Mouse (Mus musculus) left cerebral cortex, postnatal 10 days (tissue): ENCODE measurements around the gene Dazap1. TPM values are rescaled to one million over a fixed set of nuclear protein-coding genes. Genes with fewer than 3 reads are reported as not detected.

ENCODE experiments used
- DNase-seq, 2 experiments: peaks; one replicate each; pipeline ENCODE4 v3.0.0; 2021 to 2022; ENCODE audit warnings: low spot score in 2 of 2, mixed read lengths in 1 of 2; ENCODE audit errors: extremely low spot score in 1 of 2
- intact Hi-C: fragments of 180-260 bp; cut with DNase I; formaldehyde crosslinking; loops from one replicate; pipeline ENCODE4 v1.15.1; 2025
- microRNA-seq: library from miRNA; unstranded; fragments of <30 nt; microRNA quantifications from one replicate; pipeline ENCODE4 v1.2.0, GENCODE M21; 2022
- total RNA-seq, 2 experiments: library from RNA; stranded (reverse); gene quantifications; 2 replicates each; pipeline ENCODE4 v1.2.3; 2021

Gene Dazap1
- total RNA-seq, 2 experiments from 2014 or later: 95.2 to 98.6 TPM

DNA sequence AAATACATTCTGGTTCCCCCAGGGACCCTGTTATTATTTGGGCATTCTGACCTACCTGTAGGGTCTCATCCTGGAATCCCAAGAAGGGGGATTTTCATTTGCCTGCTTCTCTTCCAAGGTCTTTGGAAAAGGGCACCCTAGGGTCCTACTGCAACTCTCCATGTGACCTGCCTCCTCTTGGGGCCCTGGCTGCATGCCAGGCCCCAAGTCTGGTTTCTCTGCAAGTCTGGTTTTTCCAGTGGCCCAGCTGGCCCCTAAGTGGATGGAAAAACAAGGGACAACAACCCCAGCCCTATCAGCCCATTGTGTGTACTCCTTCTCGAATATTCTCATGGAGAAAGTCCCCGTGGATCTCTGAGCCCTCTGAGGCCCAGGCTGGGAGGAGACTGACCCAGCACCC, 69.6 kb downstream of the Dazap1 start:
- DNase-seq: no peak
- intact Hi-C loops: no loop called here

DNA sequence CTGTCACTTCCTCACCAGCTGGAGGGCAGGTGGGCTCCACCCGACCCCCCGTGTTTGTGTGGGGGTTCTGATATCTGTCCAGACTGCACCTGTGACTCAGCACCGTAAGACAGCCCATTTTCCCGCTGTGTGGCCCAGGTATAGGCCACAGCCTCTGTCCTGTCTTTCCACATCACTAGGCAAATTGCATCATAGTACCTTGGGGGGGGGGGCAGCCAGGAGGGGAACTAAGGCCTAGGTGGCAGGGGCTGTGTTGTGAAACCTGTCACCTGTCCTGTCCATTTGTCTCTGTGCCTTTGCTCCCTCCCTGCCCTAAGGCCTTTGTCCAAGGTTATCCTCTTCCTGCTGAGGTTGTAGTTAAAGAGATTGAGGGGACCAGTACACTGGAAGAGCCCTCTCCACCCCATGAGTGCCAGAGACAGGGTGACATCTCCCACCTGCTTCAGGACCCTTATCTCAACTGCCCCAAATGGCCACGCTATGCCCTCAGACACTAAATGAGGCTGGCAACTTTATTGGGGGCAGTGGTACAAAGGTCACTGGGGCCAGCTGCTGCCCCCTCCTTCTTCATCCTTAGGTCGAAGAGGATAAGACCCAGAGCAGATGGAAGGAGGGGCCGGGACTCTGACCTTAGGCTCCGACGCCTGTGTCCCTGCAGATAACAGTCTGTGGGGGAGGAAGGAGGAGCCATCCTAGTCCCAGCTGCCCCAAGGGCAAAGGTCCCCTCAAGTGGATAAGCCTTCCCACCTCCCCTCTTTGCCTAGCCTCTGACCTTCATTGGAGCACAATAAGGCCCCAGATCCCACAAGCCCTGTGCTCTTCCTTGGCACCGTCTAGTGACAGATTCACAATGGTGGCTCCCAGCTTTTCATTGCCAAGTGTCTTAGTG, 70.6 kb downstream of the Dazap1 start:
- DNase-seq: no peak
- intact Hi-C loops: no loop called here

DNA sequence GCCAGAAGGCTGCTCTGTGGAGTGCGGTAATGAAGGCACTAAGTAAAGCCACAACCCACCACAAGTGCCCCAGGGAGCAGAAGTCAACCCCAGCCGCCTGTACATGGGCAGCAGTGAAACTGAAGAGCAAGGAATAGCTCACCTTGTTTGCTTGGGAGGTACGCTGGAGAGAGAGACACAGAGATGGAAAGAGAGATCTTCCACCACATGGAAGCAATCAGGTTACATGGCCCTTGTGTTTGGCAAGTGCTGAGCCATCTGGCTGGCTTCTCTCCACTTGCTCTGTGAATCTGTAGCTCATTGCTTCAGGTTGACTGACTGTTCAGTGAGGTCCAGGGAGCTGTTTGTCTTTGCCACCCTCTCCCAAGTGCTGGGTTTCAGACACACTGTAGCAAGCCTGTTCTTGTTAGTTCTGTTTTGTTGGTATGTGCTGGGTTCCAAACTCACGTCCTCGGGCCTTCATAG, 71.3 kb downstream of the Dazap1 start:
- DNase-seq: no peak
- intact Hi-C loops: no loop called here

DNA sequence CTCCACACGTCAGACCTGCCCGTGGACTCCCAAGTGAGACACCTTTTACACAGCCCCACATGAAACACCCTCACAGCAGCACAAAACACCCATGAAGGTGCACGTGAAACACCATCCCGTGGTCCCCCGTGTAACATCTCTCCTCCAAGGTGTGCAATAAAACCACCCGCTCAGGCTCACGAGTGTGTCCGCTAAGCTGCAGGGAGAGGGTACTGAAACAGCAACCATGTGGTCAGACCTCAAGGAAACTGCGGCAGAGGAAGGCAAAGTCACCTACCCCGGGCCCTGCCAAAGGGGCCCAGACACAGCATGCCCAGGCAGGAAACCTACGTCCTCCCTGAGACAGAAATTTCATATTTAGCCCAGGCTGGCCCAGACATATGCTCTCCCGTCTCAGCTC, 75.0 kb downstream of the Dazap1 start:
- DNase-seq: no peak
- intact Hi-C loops: no loop called here

Small RNA genes lying within 50 kb of the gene (microRNA-seq; reads per million reads assigned to microRNA genes)
- gene Mir6911: 3.7 reads per million, percentile 9 among the genes with 10 or more reads in this experiment

Other genes with a start within 250 kb of the Dazap1 start
- gene Arhgap45, start 244.8 kb upstream of the Dazap1 start, total RNA-seq: 1 to 10 TPM; 3.3 to 4.5 TPM
- gene Polr2e, start 221.7 kb upstream of the Dazap1 start, total RNA-seq: 10 to 100 TPM; 64.1 to 66.0 TPM
- gene Gpx4, start 214.3 kb upstream of the Dazap1 start, total RNA-seq: 100 to 1,000 TPM; 436 to 469 TPM
- gene Sbno2, start 155.9 kb upstream of the Dazap1 start, total RNA-seq: 10 to 100 TPM; 20.4 to 21.2 TPM
- 10 to 100 TPM; 81.6 to 93.4 TPM for gene Stk11, start 145.7 kb upstream of the Dazap1 start, total RNA-seq
- gene Atp5d, start 122.9 kb upstream of the Dazap1 start, total RNA-seq: 100 to 1,000 TPM; 342 to 379 TPM
- gene Cbarp, start 120.7 kb upstream of the Dazap1 start, total RNA-seq: 100 to 1,000 TPM; 394 to 415 TPM
- gene Midn, start 113.2 kb upstream of the Dazap1 start, total RNA-seq: 100 to 1,000 TPM in 1 of 2 experiments, 10 to 100 TPM in 1; 92.6 to 103 TPM
- gene Cirbp, start 95.5 kb upstream of the Dazap1 start, total RNA-seq: 100 to 1,000 TPM; 138 to 151 TPM
- gene 1600002K03Rik, start 88.5 kb upstream of the Dazap1 start, total RNA-seq: 1 to 10 TPM; 4.5 TPM
- 10 to 100 TPM; 18.4 to 19.1 TPM for gene Efna2, start 82.0 kb upstream of the Dazap1 start, total RNA-seq
- gene Mum1, start 35.1 kb upstream of the Dazap1 start, total RNA-seq: 10 to 100 TPM; 43.5 to 45.3 TPM
- 100 to 1,000 TPM; 142 to 161 TPM for gene Ndufs7, start 12.4 kb upstream of the Dazap1 start, total RNA-seq
- 10 to 100 TPM; 25.9 to 26.0 TPM for gene Gamt, start 474 bp upstream of the Dazap1 start, total RNA-seq
- gene Rps15, start 31.0 kb downstream of the Dazap1 start, total RNA-seq: 100 to 1,000 TPM; 784 to 803 TPM
- 100 to 1,000 TPM; 175 to 194 TPM for gene Apc2, start 34.5 kb downstream of the Dazap1 start, total RNA-seq
- gene 2310011J03Rik, start 59.1 kb downstream of the Dazap1 start, total RNA-seq: 10 to 100 TPM; 19.9 to 21.0 TPM
- gene Pcsk4, start 68.0 kb downstream of the Dazap1 start, total RNA-seq: 1 to 10 TPM; 9.8 to 9.9 TPM
- gene Reep6, start 68.5 kb downstream of the Dazap1 start, total RNA-seq: 10 to 100 TPM in 1 of 2 experiments, 1 to 10 TPM in 1; 9.3 to 10.1 TPM
- gene Adamtsl5, start 86.9 kb downstream of the Dazap1 start, total RNA-seq: under 1 TPM; 0.66 to 0.85 TPM
- gene Plk5, start 95.0 kb downstream of the Dazap1 start, total RNA-seq: 1 to 10 TPM; 3.1 to 5.1 TPM
- 10 to 100 TPM; 31.1 to 35.4 TPM for gene Mex3d, start 126.2 kb downstream of the Dazap1 start, total RNA-seq
- 100 to 1,000 TPM; 121 to 124 TPM for gene Mbd3, start 138.1 kb downstream of the Dazap1 start, total RNA-seq
- 100 to 1,000 TPM; 508 to 513 TPM for gene Uqcr11, start 145.3 kb downstream of the Dazap1 start, total RNA-seq
- gene Tcf3, start 172.2 kb downstream of the Dazap1 start, total RNA-seq: 10 to 100 TPM; 29.6 to 31.1 TPM
- gene Onecut3, start 233.3 kb downstream of the Dazap1 start, total RNA-seq: not detected